Mouse (Mus musculus) kidney, adult 2 months (tissue): ENCODE measurements around the gene Mia. TPM values are rescaled to one million over a fixed set of nuclear protein-coding genes. Genes with fewer than 3 reads are reported as not detected.

Experiments
- DNase-seq: peaks from one replicate; pipeline ENCODE4 v3.0.0; 2021
- H3K27ac ChIP-seq: fragments of 200-500 bp; 2 replicates; pipeline ENCODE4 v1.5.1; 2012; ENCODE audit warnings: low read depth, low read length, control low read depth, inconsistent platforms; ENCODE audit not compliant: insufficient read depth
- H3K27me3 ChIP-seq: fragments of 200-500 bp; replicated peaks from 2 replicates; pipeline ENCODE4 v1.6.1; 2012; ENCODE audit warnings: mild to moderate bottlenecking, moderate library complexity, low read length, inconsistent platforms; ENCODE audit not compliant: control insufficient read depth, insufficient read depth
- H3K36me3 ChIP-seq: fragments of 200-500 bp; 2 replicates; pipeline ENCODE4 v1.6.1; 2012; ENCODE audit warnings: mild to moderate bottlenecking, moderate library complexity, low read length, inconsistent platforms; ENCODE audit not compliant: control insufficient read depth, insufficient read depth
- H3K4me1 ChIP-seq: fragments of 200-500 bp; 2 replicates; pipeline ENCODE4 v1.6.1; 2011; ENCODE audit warnings: low read length; ENCODE audit not compliant: control insufficient read depth, insufficient read depth
- H3K4me3 ChIP-seq: fragments of 200-500 bp; 2 replicates; pipeline ENCODE4 v1.5.1; 2011; ENCODE audit warnings: mild to moderate bottlenecking, low read depth, low read length, control low read depth; ENCODE audit not compliant: insufficient read depth
- CTCF ChIP-seq: fragments of 200-500 bp; conservative IDR thresholded peaks from 2 replicates; pipeline ENCODE4 v1.5.1; 2011; ENCODE audit warnings: low read depth, mild to moderate bottlenecking, control low read depth, low read length, moderate library complexity, mixed read lengths; ENCODE audit not compliant: insufficient read depth, insufficient read length
- POLR2A ChIP-seq: fragments of 200-500 bp; IDR thresholded peaks from one replicate; pipeline ENCODE4 v1.6.1; 2011; ENCODE audit warnings: low read depth, low read length, control low read depth
- WGBS: fragments of 180-500 bp; shearing (Covaris S2); methylation state at CpG from one replicate; pipeline ENCODE4 v1.1.7; 2018; 5-methylcytosine and 5-hydroxymethylcytosine counted together
- polyA plus RNA-seq: library from polyadenylated mRNA; depleted of rRNA; stranded (reverse); fragments of >200 nt; gene quantifications from 2 replicates; pipeline ENCODE4 v1.2.3, GENCODE M21; 2012

The Mia gene
- polyA plus RNA-seq, 1 experiment, result 7.7 TPM

DNA sequence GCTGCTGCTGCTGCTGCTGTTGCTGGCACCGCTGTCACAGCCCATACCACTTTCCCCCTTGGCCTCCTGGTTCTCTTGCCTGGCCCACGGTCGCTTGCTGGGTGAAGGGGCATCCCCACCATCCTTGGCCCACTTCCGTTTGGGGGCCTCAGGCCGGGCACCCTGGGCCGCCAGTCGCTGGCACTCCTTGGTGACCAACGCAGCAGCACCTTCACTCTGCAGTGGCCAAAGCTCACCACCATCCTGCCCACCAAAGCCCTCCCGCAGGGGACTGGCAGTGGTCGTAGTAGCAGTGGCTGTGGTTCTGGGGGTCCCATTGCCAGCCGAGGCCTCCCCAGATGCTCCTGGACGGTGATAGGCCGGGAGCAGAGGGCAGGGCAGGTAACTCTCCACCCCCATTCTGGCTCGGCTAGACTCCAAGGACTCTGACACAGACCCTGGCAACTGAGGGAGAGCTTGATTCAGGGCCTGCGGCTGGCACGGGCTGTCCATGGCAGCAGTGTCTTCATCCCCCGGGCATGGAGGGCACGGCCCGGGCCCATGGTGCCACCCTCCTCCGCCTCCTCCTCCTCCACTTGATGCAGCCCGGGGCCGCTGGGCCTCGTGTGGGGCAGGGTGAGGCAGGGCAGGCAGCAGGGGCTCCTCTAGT, 15.8 kb downstream of the Mia start:
- H3K27ac ChIP-seq, result peak overlapping the region; percentile 97
- H3K36me3 ChIP-seq, result no peaks in the 10 kb centered on the region; the same call in 1 of the 2 replicates
- TF ChIP-seq CTCF, result no peak
- TF ChIP-seq POLR2A, result no peak
- H3K4me3 ChIP-seq, result peak overlapping the region; percentile 93
- peak; percentile 67 for DNase-seq
- 39% methylated on average over 23 of the region's 23 CpGs for WGBS
- H3K27me3 ChIP-seq, result no peaks in the 10 kb centered on the region
- peaks cover 43% of the 10 kb centered on the region for H3K4me1 ChIP-seq

DNA sequence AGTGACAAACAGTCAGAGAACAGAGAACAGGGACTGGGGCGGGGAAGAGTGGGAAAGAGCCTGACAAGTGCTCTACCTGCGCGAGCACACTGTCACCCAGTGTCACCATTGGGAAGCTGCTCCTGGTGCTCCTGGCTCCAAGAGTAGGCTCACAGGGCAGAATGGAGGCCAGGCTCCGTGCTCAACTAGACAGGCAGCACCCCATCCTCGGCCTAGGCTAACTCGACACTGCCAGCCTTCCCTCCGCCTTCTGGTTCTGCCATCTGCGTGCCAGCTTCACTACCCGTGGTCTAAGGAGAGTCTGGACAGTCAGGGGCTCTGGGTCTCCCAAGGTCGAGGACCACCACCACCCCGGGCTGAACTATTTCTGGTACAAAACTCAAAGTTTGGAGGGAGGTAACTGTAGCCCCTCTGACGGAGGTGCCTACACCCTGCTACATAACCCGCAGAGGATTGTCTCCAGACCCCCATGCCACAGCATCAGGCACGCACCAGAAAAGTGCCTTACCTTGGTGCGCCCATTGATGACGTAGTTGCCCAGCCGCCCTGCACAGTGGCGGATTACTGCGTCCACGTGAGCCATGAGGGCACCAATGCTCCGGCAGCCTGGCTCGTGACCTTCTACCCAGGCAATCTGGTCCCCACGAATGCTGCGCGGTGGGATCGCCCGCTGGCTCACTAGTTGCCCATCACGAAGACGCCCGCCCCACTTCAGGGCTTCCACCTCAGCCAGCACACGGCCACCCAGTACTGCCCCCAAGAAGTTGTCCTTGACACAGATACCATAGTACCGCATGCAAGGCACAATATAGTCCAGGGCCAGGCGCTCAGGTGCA, 16.6 kb downstream of the Mia start:
- peaks cover 44% of the 10 kb centered on the region for H3K4me1 ChIP-seq
- peak; percentile 42 for DNase-seq
- no peaks in the 10 kb centered on the region for H3K27me3 ChIP-seq
- peak overlapping the region; percentile 39 for H3K27ac ChIP-seq
- 77% methylated on average over 33 of the region's 33 CpGs for WGBS
- H3K36me3 ChIP-seq, result no peaks in the 10 kb centered on the region; the same call in 1 of the 2 replicates
- no peak for TF ChIP-seq CTCF
- peak overlapping the region; percentile 9; the same call in 1 of the 2 replicates for H3K4me3 ChIP-seq

DNA sequence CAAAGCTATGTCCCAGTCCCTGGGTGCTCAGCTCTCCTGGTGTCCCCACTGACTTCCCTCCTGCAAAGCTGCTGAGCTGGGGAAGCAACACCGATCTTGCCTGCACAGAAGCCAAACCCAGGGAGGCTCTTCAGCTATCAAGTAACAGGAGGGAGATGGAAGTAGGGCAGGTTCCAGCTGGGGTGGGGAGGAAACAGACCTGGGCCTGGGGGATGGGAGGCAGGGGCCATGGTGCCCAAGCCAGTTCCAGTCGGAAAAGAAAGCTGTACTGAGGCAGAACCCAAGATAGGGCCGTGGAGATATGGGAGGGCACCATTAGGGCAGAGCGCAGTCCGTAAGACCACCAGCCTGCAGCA, 17.5 kb downstream of the Mia start:
- TF ChIP-seq CTCF, result no peak
- TF ChIP-seq POLR2A, result no peak
- Histone ChIP-seq H3K4me1 (peaks cover 42% of the 10 kb centered on the region), H3K36me3 (no peaks in the 10 kb centered on the region; the same call in 1 of the 2 replicates), H3K4me3 (no peak overlapping the region), H3K27ac (no peak overlapping the region), H3K27me3 (no peaks in the 10 kb centered on the region)
- DNase-seq, result no peak
- whole genome bisulfite sequencing, result 46% methylated on average over 5 of the region's 5 CpGs

DNA sequence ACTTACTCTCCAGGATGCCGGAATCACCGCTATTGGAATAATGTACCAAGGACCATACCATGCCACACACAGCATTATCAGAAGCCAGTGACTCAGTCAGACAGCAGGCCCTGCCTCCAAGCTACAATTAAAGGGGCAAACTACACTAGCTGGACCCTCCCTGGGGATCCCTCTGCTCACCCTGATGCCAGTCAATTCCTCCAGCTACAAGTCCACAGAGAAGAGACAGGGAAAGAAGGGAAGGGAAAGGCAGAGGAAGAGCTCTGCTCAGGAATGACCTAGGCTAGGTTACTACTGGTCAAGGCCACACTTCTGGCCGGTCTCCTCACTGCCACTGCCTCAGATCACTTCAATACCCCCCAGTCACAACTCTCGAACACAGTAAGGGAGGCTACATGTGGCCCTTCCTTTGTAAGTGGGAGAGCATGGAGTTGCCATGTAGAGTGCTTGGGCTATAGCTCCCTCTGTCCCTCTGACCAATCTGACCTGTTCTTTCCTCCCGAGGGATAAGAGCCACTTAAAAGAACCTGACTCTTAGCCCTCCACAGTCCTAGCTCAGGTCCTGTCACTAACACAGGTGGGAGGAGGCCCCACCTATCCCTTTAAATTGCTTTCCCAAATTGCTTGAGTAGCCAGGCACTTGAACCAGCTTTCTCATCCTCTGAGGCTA, 18.0 kb downstream of the Mia start:
- Histone ChIP-seq H3K4me3 (no peak overlapping the region), H3K27ac (no peak overlapping the region), H3K27me3 (no peaks in the 10 kb centered on the region), H3K36me3 (no peaks in the 10 kb centered on the region; the same call in 1 of the 2 replicates), H3K4me1 (peaks cover 37% of the 10 kb centered on the region)
- TF ChIP-seq POLR2A, result no peak
- no peak for TF ChIP-seq CTCF
- no peak for DNase-seq
- 61% methylated on average over 5 of the region's 5 CpGs for WGBS

DNA sequence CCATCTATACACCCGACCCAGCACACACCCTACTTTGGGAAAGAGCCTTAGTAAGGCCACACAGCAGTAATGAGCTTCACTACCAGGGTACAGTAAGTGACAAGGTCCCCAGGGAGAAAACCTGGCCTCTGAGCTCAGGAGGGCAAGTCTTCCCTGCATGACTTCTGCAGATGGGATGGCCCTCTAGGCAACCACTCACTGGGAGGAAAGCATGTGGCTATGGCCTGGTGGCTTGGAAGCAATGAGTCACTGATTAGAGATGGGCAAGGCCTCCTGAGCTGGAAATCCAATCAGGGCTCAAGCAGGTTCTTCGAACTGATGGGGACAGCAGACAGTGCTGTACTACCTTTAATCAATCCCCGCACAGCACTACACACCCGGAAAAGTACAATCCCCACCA, 19.2 kb downstream of the Mia start:
- TF ChIP-seq CTCF, result no peak
- H3K4me3 ChIP-seq, result no peak overlapping the region
- 64% methylated on average over 4 of the region's 4 CpGs for WGBS
- H3K27me3 ChIP-seq, result no peaks in the 10 kb centered on the region
- DNase-seq, result peak; percentile 26
- no peaks in the 10 kb centered on the region; the same call in 1 of the 2 replicates for H3K36me3 ChIP-seq
- peaks cover 31% of the 10 kb centered on the region for H3K4me1 ChIP-seq
- H3K27ac ChIP-seq, result no peak overlapping the region

DNA sequence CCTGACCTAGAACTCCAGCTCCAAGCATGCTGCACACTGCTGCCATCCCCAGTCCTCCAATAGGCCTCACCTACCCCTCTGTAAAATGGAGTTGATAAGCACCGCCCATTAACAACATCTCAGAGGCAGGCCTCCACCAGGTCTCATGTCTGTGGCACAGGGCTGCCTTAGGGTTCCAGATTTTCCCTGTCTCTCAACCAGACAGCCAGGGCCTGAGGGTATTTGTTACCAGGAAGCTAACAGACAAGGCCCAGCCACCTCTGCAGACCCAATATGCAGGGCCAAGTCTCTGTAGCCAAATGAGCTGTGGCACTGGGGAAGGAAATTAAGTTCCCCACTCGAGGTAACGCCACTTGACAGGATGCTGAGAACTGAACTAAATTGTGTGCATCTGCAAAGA, 20.0 kb downstream of the Mia start:
- no peak overlapping the region for H3K27ac ChIP-seq
- H3K4me1 ChIP-seq, result peaks cover 31% of the 10 kb centered on the region
- no peaks in the 10 kb centered on the region for H3K27me3 ChIP-seq
- TF ChIP-seq CTCF, result no peak
- no peak for TF ChIP-seq POLR2A
- 78% methylated on average over 3 of the region's 3 CpGs for WGBS
- no peak for DNase-seq
- H3K36me3 ChIP-seq, result no peaks in the 10 kb centered on the region; the same call in 1 of the 2 replicates
- H3K4me3 ChIP-seq, result no peak overlapping the region

DNA sequence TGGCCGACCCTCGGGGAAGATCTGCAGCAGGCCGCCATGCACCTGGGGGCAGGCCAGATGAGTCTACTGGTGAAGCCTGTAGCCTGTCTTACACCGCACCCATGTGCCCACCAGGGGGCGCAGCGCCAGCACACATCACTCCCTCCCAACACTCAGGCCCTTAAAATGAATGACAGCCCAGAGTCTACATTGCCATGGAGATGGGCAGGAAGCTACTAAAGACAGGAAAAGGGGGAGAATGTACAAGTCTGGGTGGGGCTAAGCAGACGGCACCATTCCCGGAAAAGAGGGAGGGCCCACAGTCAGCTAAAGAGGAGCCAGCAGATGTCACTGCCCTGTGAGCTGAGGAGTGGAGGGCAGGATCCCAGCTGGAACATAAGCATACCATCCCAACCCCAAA, 21.1 kb downstream of the Mia start:
- H3K27ac ChIP-seq, result peak overlapping the region; percentile 51; the same call in 1 of the 2 replicates
- peaks cover 28% of the 10 kb centered on the region for H3K4me1 ChIP-seq
- no peaks in the 10 kb centered on the region; the same call in 1 of the 2 replicates for H3K36me3 ChIP-seq
- H3K4me3 ChIP-seq, result no peak overlapping the region
- H3K27me3 ChIP-seq, result no peaks in the 10 kb centered on the region
- DNase-seq, result peak; percentile 95
- TF ChIP-seq POLR2A (no peak), CTCF (peak; percentile 90)
- 7% methylated on average over 8 of the region's 8 CpGs for whole genome bisulfite sequencing
